Mouse (Mus musculus) adrenal gland, adult 2 months (tissue): Measurements from ENCODE around the gene Far2. TPM values are rescaled to one million over a fixed set of nuclear protein-coding genes. Genes with fewer than 3 reads are reported as not detected.
"Not testable (repeated sequence)": the region's sequence is repeated elsewhere in the genome, so short reads cannot be mapped to it uniquely, and the experiment has no call there.

Experiments used
- DNase-seq: peaks from one replicate; pipeline ENCODE4 v3.0.0; 2021
- polyA plus RNA-seq: library from polyadenylated mRNA; depleted of rRNA; stranded (reverse); fragments of >200 nt; gene quantifications from 2 replicates; pipeline ENCODE4 v1.2.3, GENCODE M21; 2012
- total RNA-seq, 2 experiments: library from RNA; stranded (reverse); gene quantifications; 2 replicates each; pipeline ENCODE4 v1.2.3; 2021

The Far2 gene
- total and polyA plus RNA-seq, 3 experiments: 1.1 to 2.4 (median 2.2) TPM

DNA sequence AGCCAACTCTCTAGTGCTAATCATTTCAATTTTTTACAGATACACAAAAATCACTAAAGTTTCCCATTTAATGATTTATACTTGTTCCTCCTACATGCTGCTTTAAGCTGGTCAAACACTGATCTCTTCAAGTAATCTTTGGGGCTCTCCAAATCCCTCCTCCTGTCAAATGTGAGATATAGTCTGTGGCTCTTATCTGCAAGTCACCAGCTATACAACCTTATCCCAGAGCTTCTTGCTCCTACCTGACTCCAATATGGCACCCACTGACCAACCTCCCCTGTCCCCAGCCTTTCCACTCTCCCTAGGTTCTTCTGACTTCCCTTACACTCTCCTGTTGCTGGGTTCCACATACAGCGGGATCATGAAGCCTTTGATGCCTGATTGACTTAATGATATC, 70.6 kb downstream of the Far2 start:
- no peak for DNase-seq

DNA sequence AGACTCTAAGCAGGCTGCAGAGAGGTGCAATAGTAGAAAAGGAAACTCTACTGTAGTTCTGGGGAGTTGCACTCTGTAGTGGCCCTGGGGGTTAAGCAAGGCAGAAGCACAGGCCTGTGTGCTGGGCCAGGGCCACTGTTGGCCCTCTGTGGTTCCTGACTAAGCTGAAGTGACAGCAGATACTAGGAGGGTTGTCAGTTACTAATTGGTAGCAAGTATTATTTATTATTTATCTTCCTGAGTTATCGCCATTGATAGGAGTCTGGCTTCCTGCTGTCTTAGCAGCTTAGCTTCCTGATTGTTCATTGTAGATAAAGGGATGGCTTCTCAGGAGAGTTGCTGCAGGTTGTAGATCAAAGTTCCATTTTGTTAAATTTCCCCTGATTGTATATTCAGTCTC, 73.6 kb downstream of the Far2 start:
- no peak for DNase-seq

DNA sequence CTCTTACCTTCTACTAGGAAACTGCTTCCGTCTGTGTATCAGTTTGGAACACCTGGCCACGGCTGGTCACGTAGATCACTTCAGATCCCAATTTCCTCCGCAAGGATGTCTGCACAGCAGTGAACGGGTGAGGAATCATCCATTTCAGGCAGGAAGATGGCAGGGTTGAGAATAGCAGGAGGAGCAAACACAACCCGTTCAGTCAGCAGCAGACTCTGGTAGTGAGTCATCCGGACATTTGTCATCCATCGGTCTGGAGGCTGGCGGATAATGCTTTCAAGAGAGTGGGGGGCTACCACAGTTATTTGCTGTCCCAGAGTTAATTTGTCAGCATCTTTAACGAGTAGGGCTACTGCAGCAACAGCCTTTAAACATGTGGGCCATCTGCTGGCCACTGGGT, 79.8 kb downstream of the Far2 start:
- peak; percentile 42 for DNase-seq

DNA sequence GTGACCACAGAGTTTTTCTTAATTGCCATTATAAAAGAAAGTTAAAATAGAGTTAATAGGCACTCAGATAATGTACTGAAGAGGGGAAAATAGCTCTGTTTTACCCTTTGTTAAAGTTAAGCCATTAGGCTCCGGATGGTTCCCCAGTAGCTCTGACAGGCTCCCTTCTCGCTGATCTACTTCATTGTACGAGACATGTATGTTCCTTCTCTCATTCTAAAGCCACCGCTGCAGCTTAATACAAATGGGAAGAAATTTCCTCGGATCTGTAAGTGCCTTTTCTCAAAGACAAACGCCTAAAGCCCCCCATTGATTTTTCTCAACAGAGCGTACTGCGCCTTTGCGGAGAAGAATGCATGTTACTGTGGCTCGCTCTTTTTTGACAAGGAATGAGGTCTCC, 85.3 kb downstream of the Far2 start:
- no peak for DNase-seq

DNA sequence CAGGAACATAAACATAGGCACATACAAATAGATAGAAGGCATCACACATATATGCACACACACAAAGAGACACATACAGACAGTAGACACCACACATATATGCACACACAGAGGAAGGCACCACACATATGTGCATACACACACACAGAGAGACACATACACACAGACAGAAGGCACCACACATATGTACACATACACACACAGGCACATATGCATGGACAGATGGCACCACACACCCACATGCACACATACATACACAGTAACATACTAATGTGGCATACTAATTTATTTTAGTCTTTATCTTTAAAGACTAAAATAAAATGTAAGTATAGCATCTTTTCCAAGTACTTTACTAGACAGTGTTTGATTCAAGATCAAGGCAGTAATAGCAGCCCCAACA, 86.5 kb downstream of the Far2 start:
- DNase-seq: no peak

DNA sequence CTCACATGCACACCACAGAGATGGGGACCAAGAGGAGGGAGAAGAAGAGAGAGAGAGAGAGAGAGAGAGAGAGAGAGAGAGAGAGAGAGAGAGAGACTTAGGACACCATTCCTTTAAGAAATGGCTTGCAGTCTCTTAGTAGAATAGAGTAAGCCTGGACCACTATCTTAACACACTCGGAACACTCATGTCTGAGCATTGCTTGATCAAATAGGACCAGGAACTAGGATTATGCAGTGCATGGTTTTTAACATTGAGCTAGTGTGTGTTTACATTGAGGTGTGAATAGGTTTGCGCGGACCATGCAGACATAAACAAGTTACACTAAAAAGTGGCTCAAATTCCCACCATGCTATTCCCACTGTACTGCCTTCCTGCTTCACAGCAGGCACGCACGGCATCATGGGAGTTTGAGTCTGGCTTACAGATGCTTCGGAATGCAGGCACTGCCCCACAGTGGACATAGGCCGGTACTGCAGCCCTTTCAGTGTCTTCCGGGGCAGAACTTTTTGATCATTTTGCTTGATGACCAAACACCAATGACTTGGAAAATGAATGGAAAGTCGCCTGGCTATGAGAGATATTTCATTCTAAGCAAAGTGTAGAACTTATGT, 88.8 kb downstream of the Far2 start:
- peak; percentile 80 for DNase-seq

DNA sequence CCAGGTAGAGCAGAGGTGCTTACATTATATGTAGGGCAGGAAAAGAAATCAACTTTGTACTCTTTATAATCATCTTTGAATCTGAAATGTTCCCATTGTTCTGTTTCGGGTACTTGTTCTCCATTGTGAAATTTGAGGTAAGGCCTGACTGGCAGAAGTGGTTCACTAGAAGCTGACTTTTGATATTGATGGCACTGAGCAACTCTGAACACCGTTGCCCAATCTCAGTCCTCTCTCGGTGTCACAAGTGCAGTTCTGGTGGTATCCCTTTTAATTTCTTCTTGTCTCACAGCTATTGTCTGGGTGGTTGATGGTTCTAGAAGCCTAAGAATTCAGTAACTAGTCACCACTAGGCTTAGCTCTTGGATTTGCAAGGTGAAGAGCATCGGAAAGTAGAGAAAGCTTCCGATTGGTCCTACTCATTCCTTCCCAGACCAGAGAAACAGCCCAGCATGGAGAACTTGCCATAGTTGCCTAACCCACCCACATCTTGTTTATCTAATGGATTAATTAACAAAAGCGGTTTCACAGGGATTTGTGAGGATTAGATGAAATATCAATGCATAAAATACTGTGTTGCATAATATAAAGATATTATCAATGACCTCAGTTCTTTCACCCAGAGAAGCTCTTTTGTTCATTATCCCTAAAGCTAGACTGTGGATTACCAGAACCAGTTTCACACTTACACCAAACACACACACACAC, 92.4 kb downstream of the Far2 start:
- no peak for DNase-seq

DNA sequence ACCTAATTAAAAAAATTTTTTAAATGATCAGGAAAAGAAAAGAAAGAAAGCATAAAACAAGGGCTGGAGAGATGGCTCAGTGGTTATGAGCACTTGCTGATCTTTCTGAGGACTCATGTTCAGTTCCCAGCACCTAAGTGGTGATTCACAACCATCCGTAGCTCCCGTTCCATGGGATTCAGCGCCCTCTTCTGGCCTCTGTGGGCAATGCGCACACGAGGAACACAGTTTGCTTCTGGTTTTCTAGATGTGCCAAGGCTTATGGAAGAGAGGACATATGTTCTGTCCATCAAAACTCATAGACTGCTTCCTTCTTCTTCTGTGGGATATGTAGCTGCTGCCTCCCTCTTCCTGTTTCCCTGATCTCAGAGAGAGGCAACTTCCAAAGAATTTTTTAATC, 94.8 kb downstream of the Far2 start:
- DNase-seq: no peak

DNA sequence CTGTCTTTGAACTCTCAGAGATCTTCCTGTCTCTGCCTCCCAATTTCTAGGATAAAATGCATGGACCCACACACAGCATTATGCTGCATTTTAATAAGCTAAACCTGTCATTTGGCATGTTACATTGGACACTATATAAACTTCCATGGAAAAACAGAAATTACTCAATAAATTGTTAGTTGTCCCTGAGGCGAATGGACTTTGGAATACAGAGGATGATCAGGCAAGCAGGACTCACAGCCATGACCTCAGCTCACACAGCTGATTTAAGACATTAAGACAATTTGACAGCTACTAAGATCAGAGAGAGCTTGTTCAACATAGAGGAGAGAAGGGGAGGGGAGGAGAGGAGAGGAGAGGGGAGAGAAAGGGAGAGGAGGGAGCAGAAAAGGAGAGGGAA, 95.4 kb downstream of the Far2 start:
- DNase-seq: no peak

DNA sequence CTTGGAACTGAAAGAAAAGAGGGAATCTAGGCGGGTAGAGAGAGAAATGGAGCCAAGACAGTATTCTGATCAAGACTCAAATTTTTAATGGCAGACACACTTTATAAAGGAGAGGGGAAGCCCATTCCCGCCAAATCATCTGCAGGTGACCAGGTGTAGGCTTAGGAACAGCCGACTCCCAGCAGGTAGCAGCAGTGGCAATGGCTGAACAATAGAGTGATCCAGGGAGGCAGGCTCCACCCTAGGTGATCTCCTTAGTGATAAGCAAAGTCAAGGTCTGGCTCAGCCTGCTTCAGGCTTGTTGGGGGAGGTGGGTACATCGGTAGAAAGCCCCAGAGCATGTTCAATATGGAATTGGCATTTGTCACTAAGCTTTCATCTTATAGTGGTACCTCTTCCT, 105.2 kb downstream of the Far2 start:
- not testable (repeated sequence) for DNase-seq

DNA sequence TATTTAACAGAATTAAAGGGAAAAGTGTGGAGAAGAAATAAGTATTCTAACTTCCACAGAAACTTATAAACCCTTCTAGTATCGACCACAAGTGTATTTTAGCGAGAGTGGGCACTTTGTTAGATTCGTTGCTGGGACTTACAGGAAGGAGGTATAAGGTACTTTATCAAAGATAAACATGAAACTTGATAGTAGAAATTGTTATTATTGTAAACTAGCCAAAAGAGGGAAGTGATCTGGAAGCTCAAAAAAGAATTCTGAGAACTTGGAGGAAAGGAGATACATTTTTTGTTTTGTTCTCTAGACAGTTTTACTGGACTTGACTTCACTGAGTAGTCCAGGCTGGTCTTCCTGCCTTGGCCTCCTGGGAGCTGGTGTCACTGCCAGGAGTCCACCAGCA, 125.8 kb downstream of the Far2 start:
- DNase-seq: no peak

DNA sequence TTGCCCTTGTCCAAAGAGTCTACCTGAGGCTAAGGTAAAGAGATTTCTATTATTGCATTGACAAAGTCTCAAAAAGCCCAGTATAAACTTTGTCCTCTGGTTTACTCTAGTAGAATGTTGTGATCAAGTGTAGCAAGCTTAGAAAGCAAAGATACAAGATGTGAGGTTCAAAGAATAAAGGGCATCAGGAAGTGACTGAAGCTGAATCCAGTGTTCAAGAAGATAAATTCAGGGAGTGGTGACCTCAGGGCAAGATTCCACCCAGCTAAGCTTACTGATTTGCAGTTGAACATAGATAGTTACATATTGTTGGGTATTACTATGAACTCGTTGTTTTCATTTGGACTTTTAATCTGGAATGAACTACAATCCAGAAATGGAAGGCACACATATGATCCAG, 138.6 kb downstream of the Far2 start:
- no peak for DNase-seq

DNA sequence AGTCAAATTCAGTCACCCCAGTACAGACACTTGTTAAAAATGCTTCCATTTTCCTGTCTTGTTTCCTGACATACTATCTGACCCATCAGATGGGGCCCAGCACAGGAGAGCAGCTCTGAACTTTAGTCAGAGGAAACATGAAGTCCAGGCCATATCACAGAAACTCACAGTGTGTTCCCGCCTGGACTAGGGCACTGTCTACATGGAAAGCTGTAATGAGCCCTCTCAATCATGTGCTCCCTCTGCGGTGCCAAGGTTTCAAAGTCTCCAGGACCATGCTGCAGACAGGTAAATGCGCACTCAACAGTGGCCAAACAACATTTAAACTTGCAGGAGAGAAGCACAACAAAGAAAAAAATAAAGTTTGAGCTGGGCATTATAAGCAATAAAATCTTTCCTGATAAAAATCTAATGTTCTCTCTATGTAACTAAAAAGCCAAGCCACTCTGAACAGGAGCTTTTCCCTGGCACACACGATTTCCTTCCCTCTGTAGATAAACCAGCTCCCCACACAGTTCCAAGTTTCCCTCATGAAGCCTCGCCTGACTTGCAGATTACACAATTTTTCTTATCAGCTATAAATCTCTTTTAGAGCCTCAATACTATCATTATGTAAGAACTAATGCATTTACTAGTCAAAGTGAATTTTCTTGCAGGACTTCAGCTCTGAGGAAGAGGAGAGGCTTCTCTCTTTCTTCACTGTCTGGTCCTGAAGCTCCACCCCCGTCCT, 147.1 kb downstream of the Far2 start:
- no peak for DNase-seq

DNA sequence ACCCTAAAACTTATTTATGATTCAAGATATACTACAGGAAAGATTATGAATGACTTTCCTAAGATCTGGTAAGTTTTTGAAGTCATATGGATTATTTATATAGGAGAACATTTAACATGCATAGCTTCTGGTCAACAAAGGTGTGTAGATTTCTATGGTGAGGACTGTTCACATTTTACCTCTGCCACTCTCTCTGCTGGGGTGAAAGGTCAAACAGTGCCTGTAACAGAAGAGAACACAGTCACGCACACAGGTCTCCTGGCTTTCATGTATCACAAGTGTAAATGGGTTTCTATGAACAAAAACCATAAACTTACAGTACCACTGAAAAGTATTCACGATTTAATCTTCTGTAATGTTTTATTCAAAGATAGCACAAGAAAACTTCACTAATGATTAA, 152.1 kb downstream of the Far2 start:
- DNase-seq: no peak

DNA sequence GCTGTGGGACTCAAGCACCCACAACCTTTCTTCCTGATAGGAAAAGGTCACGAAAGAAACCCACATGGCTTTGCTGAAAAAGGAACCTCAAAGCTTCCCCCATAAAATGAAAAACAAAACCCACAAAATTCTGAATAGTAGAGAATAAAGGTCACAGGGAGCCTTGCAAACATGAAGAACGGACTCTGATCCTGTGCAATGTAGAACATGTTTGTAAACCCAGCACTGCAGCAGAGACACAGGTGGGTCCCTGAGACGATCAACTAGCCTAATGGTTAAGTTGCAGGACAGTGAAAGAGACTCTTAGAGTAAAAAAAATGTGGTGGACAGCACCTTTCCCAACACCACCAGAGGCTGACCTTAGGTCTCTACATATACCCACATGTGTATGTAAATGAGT, 152.7 kb downstream of the Far2 start:
- no peak for DNase-seq

DNA sequence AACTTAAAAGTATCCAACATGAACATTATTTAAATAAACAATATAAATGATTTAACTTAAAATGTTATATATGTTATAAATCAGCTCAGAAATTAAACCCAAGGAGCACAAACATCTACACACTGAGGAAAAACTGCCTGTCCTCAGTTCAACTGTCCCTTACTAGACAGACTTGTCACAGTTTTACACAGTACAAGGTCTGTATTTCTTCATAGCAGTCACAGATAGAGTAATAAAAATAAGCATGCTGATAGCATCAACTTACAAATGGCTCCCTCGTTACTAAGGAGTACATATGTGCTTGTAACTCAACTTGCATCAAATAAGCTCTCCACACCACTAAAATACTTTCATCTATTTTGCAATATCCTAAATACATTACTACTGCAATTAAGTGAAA, 158.1 kb downstream of the Far2 start:
- DNase-seq: no peak

DNA sequence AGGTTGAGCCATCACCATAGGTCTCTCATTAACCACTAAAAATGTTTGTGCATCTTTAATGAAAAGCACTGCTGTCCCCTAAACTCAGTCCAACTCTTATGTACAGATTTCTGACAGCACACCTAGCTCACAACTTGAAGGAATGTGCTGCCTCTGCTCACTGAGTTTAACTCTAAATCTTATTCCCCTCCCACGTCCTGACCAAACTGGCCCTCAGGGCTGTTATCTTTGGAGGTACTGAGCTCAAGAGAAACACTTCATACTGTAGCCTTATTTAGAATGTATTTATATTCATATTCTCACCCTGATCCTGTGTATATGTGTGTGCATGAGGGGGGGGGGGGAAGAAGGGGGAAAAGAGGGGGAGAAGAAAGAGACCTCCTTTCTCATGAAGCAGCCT, 160.5 kb downstream of the Far2 start:
- DNase-seq: no peak

DNA sequence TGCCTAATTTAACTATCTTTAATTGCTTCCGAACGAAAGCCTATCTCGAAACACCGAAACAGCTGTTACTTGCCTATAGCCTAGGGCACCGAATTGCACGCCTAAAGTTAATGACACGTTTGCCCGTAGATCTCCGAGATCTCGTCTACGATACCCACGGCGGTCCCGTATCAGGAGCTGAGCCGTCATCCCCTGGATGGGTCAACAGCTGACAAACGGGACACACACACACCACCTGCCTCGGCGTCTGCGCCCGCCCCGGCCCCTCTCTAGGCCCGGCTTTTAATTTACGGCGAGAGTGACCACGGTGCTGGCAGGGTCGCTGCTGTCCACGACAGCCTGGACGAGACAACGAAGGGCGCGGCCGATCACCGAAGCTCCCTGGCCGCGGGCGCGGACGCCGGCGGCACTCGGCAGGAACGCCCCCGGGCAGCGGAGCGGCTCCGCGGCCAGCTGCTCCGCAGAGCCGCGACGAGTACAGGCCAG, 164.4 kb downstream of the Far2 start:
- no peak for DNase-seq

DNA sequence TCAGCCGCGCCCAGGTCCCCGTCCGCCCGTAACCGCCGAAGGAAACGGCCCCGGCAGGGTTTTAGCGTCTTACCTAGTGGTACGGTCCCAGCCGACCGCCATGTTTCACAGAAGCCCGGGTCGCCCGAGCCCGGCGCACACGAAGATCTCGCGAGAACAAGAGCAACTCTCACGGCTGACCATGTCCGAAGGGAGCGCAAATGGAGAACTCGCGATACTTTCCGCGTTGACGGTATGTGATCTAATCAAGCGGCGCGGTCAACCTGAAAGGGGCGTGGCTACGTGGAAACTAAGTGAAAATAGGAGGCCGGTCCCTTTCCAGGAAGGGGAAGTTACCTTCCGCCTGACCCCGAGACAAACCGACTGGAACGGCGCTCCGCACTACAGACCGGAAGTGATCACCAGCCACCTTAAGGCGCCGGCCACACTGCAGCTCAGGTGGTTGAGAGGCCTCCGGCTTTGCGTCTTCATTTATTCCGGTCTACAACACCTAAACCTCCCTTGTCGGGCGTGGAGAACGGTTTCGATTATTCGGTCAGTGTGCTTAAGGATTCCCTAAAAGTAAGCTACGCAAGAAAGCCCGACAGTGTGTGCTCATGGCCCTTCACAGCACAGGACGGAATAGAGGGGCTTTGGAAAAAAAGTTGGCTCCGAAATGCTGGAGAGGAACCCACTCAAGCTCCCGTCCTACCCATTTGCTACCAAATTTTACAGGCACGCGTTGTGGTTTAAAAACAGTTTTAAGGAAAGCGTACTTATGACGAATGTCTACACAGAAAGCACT, 165.0 kb downstream of the Far2 start, which contains the start of gene Ergic2:
TSS of gene Ergic2 (minus strand) at position 478 of the 784 bp plus-strand sequence.
- peak; percentile 98 for DNase-seq

DNA sequence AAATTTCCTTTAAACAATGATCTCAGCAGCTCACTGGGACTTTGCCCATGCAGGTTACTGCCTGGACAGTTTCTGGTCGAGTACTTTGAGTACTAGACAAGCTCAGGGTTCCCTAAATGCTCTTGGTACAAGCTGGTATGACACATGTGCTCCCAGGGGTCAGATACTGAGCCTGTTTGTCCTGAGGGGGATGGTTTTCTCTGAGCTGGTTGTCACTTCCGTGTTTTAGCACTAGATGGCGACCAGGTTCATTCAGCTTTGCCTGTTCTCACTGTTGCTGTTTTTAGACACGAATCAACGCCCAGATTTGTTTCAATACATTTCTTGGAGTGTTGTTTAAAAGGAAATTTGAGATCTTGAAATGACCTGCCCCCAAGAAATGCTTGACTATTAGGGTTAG, 167.7 kb downstream of the Far2 start:
- peak; percentile 54 for DNase-seq

DNA sequence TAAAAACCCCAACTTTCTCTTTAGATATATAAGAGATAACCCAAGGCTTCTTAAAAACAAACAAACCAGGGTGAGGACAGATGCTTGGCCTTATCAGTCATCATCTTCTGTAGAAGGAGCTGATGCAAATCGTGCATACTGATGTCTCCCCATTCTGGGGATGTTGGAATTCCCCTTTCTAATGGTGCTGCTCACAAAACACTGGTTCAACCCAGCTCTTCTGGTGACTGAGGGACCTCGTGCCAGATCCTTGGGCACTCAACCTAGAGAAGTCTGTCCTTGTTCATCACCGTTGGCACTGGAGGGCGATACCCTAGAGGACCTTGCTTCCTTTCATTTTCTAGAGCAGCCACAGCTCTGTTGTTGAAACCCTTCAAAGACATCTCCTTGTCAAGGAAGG, 169.7 kb downstream of the Far2 start:
- DNase-seq: no peak
